Mouse (Mus musculus) splenic B cell, adult 2 months (primary cell): ENCODE measurements around the gene Apol7e.

Experiments used
- DNase-seq: peaks from one replicate; pipeline ENCODE4 v3.0.0-alpha.2; 2011; ENCODE audit warnings: low read depth, low spot score
- H3K27me3 ChIP-seq: 2 replicates; pipeline ENCODE4 v1.6.1; 2012; ENCODE audit warnings: mild to moderate bottlenecking, low read length, moderate library complexity, mixed read lengths; ENCODE audit not compliant: control insufficient read depth, poor library complexity, insufficient read depth, severe bottlenecking
- H3K36me3 ChIP-seq: 2 replicates; pipeline ENCODE4 v1.6.1; 2012; ENCODE audit warnings: mild to moderate bottlenecking, low read length, moderate library complexity, mixed read lengths; ENCODE audit not compliant: control insufficient read depth, poor library complexity, insufficient read depth, severe bottlenecking

The Apol7e gene

DNA sequence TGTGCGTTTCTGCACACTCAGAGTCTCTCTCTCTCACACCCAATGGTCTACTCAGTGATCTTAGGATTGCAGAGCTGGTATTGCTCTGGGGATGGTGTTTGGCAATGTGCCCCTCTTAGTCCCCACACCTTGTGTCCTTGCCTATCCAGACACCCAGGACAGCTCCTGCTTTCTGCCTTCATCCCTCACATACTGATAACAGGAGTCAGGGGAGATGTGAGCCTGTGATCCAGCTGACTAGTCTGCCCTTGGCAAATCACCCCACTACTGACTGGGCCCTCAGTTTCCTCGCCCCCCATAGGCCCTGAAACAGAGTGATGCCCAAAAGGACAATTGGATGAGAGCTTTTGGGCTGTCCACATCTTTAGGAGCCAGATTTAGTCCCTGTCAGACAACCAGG is 57.4 kb downstream of the Apol7e start:
- peaks cover 2% of the 10 kb centered on the region; the same call in 1 of the 2 replicates for H3K36me3 ChIP-seq
- H3K27me3 ChIP-seq, result no peaks in the 10 kb centered on the region
- DNase-seq, result no peak

DNA sequence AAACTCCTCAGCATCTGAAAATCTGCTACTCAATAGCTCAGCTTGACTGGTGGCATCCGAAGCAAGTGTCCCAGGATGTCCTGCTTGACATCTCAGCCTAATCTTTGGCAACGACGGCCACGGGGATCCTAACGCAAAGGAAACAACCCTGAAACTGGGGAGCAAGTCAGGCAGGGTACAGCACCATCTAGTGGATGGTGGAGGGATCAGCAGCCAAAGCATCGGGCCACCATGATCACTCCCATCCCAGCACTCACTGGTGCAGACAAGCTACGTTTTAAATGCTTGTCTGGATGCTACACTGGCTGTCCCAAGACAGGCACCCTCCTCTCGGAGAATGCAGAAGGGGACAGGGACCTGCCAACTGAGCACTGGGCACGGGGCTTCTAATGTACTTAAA is 58.2 kb downstream of the Apol7e start, which contains the start of gene Apol8:
TSS of gene Apol8 (minus strand) at position 156 of the 400 bp plus-strand sequence.
- peak; percentile 72 for DNase-seq
- Histone ChIP-seq H3K36me3 (peaks cover 10% of the 10 kb centered on the region; the same call in 1 of the 2 replicates), H3K27me3 (no peaks in the 10 kb centered on the region)

DNA sequence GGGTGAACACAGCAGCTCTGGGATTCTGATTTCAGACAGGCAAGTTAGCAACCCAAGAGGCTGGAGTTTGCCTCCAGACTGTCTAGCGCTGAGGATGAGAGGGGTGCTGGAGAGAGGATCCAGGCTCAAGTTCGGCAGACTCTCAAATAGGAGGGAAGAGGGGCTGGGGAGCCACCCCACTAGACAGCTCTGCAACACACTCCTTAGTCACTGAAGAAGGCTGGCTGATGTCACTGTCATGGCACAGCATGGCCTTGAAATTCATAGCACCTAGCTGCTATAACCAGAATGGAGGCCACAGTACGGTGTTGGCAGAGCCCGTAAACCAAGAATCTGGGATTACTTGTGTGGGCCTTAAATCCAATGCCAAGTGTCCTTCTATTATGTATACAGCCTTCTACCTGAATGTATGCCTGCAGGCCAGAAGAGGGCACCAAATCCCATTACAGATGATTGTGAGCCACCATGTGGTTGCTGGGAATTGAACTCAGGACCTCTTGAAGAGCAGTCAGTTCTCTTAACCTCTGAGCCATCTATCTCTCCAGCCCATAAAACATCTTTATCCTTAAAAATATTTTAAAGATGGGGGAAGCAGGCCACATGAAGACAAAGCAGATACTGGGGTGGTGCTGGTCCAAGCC is 59.0 kb downstream of the Apol7e start:
- H3K27me3 ChIP-seq, result no peaks in the 10 kb centered on the region
- peak; percentile 39 for DNase-seq
- peaks cover 13% of the 10 kb centered on the region; the same call in 1 of the 2 replicates for H3K36me3 ChIP-seq

DNA sequence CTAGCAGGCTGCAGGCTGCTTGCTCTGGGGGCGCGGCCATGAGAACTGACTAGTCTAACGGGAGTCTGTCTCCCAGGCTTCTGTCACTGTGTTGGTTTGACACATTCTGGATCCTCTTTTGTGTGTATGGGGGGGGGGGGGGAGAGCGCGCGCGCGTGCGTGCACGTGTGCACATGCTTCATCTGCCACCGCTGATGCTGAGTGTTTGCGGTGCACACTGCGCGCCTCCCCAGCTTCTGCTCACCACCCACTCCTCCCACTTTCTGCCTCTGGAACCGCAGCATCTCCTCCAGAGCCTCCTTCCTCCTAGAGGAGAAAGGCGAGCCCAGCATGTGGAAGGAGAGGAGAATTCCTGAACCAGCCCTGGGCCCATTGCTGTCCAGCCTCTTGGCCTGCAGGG is 61.4 kb downstream of the Apol7e start:
- Histone ChIP-seq H3K36me3 (peaks cover 26% of the 10 kb centered on the region), H3K27me3 (no peaks in the 10 kb centered on the region)
- no peak for DNase-seq

DNA sequence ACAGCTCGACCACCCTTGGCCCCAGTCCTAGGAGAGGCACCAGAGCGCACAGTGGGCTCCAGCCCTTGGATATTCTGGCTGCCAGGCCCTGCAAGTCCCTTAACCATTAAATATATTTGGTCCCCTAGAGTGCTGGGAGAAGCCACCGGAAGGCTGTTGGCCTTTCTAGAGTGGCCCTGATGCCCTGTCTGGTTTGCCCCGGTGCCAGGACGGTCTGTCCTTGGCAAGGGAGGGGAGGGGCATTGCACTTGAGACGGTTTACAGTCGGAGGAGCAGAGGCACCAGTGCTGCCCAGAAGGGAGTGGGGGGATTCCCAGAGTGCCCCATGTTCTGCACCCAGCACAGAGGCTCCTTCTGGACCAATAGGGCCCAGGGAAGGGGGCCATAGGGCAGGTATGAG is 62.4 kb downstream of the Apol7e start:
- Histone ChIP-seq H3K27me3 (no peaks in the 10 kb centered on the region), H3K36me3 (peaks cover 34% of the 10 kb centered on the region)
- no peak for DNase-seq

DNA sequence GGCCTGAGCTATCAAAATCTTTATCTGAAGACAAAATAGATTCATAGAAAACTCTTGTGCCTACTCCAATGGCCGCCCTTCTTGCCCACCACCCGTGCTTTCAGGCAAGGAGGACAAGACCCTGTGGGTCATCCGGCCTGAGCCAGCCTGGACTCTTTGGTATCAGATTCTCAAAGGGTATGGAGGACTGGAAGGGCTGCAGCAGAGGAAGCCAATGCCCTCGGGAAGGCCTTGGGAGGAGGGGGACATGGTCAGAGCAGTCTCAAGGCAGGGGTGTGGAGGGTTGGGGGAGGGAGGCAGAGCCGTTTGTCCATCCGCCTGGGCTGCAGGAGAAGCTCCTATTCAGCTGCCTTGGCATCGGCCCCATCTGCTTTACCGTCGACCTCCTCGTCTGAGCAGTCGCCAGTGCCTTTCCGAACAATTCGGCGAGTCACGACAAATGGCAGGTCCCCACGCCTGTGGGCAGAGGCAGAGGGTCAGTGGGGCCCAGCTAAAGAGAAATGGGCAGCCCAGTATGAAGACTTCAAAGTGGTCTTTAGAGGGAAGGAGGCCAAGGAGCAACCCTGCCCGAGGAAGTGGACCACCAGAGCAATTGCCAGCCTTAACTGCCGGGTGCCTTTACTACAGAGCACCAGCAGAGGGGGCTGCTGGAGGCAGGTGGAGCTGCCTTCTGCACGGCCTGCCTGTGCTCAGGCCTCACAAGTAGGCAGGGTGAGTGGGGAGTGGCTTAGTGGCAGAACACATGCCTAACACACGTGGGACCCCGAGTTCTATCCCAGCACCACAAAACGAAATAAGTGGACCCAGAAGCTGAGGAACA is 63.1 kb downstream of the Apol7e start:
- peak; percentile 71 for DNase-seq
- no peaks in the 10 kb centered on the region for H3K27me3 ChIP-seq
- H3K36me3 ChIP-seq, result peaks cover 40% of the 10 kb centered on the region

DNA sequence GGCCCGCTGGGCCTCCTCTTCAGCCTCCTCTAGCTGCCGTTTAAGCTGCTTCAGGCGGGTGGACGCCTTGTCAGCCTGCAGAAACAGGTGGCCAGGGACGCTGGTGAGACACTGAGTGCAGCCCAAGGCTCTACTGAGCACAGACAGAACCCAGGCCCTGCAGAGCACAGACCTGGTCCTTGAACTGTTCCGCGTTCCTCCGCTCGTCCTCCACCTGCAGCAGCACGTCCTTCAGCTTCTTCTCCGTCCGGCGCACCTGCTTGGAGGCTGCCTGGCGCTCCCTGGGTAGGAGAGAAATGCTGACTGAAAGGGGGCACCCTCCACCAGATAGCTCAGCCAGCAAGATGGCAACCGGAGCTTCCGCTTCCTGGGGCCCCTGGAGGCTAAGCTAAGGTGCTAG is 64.4 kb downstream of the Apol7e start:
- no peak for DNase-seq
- no peaks in the 10 kb centered on the region for H3K27me3 ChIP-seq

DNA sequence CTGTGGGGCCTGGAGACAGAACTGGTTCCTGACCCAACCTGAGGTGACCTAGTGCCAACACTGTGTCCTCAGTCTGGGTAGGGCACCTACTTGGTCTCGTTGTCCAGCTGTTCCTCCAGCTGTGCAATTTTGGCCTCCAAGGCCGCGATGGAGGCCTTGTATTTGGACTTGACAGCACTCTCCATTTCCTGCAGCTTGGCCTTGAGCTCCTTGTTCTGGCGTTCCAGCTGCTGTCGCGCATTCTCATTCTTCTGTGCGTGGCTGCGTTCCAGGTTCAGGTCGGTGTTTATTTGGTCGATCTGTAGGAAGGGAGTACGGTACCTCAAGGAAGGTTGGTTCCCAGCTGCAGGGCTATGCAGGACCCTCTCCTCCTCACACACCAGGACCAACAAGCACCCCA is 65.0 kb downstream of the Apol7e start:
- DNase-seq, result no peak
- H3K36me3 ChIP-seq, result peaks cover 58% of the 10 kb centered on the region
- H3K27me3 ChIP-seq, result no peaks in the 10 kb centered on the region

More for the DNA sequence above, 64.4 kb downstream of the Apol7e start:
- H3K36me3 ChIP-seq, result peaks cover 52% of the 10 kb centered on the region

DNA sequence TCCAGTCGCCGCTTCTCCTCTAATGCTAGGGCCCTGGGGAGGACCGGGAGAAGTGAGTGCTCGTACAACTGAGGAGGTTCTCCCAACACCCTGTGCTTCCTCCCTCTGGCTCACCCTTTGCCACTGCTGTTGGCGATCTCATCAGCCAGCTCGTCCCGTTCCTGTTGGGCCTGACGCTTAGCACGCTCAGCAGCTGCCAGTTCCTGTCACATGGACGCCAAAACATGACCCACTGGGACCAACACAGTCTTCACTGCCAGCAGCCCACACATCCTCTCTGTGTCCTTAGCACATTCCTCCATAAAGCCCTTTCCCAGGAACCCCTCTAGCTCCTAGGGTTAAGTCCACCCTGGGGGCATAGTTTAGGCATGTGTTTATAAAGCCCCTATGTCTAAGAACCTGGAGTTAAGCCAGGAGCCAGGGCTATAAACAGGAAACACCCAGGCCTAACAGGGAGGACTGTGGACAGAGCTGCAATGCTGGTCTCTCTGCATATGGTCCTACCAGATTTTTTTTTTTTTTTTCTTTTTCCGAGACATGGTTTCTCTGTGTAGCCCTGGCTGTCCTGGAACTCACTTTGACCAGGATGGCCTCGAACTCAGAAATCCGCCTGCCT is 65.8 kb downstream of the Apol7e start:
- peaks cover 66% of the 10 kb centered on the region for H3K36me3 ChIP-seq
- DNase-seq, result no peak

DNA sequence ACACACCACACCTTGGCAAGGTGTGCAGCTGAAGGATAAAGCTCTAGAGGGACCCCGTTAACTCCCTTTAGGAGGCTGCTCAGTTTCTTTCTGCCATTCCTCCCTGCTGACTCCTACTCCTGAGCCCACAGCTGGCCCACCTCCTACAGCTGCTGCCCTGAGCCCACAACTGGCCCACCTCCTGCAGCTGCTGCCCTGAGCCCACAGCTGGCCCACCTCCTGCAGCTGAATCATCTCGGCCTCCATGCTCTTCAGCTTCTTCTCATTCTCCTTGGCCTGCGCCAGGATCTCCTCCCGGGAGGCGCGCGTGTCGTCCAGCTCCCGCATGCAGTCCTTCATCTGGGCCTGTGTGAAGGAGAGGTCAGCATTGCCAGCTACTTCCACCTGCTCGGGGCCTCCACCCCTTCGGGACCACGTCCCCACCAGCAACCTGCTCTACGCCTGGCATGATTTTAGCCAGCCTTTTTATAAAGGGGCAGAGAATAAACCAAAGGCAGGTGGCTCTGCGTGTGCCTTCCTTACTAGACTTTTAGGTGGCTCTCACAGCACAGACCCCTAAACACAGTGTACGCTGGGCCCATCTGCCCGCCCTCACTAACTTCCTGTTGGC is 66.9 kb downstream of the Apol7e start:
- no peaks in the 10 kb centered on the region for H3K27me3 ChIP-seq
- DNase-seq, result no peak

More for the DNA sequence above, 65.8 kb downstream of the Apol7e start:
- H3K27me3 ChIP-seq, result no peaks in the 10 kb centered on the region

DNA sequence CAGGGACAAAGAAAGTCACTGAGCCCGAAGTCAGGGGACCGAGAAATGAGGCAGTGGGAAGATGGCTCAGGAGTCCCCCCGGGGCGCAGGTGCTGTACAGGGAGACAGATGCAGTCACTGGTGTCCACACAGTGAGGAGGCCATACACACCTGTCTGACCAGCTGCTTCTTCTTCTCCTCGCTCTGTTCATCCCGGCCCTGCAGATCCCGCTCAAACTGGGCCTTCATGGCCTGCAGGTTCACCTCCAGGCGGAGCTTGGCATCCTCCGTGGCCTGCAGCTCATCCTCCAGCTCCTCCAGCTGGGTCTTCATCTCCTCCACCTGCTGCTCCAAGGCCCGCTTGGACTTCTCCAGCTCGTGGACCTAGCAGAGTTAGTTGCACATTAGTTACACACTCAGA is 68.3 kb downstream of the Apol7e start:
- H3K36me3 ChIP-seq, result peaks cover 71% of the 10 kb centered on the region
- H3K27me3 ChIP-seq, result no peaks in the 10 kb centered on the region
- DNase-seq, result no peak

More for the DNA sequence above, 66.9 kb downstream of the Apol7e start:
- H3K36me3 ChIP-seq, result peaks cover 69% of the 10 kb centered on the region
